21 mouse cellular contexts compared by ENCODE assay signal in the genomic region with DNA sequence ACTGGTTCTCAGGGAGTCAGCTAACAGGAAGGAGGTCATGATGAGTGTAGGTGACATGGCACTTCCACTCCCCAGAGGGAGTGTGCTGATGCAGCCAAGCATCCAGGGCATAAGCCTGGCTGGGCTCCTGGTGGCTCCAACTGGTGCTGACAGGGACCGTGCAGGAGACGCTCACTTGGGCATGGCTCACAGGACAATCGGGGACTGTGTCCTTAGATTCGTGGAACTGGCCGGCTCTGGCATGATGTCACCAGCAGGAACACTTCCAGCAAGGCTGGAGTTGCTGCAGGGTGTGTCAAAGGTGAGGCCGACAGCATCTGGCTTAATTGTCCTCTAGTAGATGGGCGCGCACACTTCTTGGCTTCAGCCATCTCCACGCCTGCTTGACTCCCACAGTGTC. TPM values are rescaled to one million over a fixed set of nuclear protein-coding genes. Genes with fewer than 3 reads are reported as not detected.
DNase-seq lines count a peak whose midpoint lies in the region; ATAC-seq lines count a peak whose summit lies in the region.
"Had no signal": no experiment of that assay in that cellular context is flagged by ENCODE, and none has a peak within 500 bp of the region (broad histone marks: within the 10 kb centered on the region; RNA-seq: fewer than 3 reads in every experiment).

No protein-coding gene starts in this region.

- H3K4me1 ChIP-seq in kidney, embryonic 15.5 days: no peaks in the 10 kb centered on the region
- no peaks in the 10 kb centered on the region for H3K4me1 ChIP-seq in kidney, embryonic 16.5 days (ENCODE audit: insufficient read depth, low read length)
- H3K4me1 ChIP-seq: embryonic facial prominence, embryonic 15.5 days; forebrain, embryonic 10.5 days; liver, embryonic 12.5 days had no signal

- no peaks in the 10 kb centered on the region for H3K27me3 ChIP-seq in kidney, embryonic 15.5 days
- H3K27me3 ChIP-seq in kidney, embryonic 16.5 days (ENCODE audit: insufficient read depth, low read length): no peaks in the 10 kb centered on the region
- H3K27me3 ChIP-seq: embryonic facial prominence, embryonic 15.5 days; liver, embryonic 12.5 days had no signal

- no peak overlapping the region for H3K9ac ChIP-seq in kidney, embryonic 15.5 days
- no peak overlapping the region for H3K9ac ChIP-seq in kidney, embryonic 16.5 days (replicated peaks; ENCODE audit: low read length)
- H3K9ac ChIP-seq: embryonic facial prominence, embryonic 15.5 days; liver, embryonic 12.5 days had no signal

- DNase-seq in adrenal gland, adult 2 months: peak; percentile 14
- no peak for DNase-seq in adrenal gland, postnatal 4 days (ENCODE audit: low spot score in 2 of 2)
- peak; percentile 7 for DNase-seq in MN1 (ENCODE audit: low spot score)
- DNase-seq in heart, postnatal 10 days: peak; percentile 65 to 74
- no peak for DNase-seq in urinary bladder, adult 18-20 months (ENCODE audit: low spot score in 2 of 2)
- DNase-seq in spleen, postnatal 10 days (ENCODE audit: low spot score in 2 of 2): no peak
- DNase-seq: cerebellum, adult 8-10 months; gastrocnemius, postnatal 10 days; kidney, adult 18-20 months; left cerebral cortex, postnatal 4 days; thymus, postnatal 36 days had no signal

- H3K27ac ChIP-seq in kidney, embryonic 15.5 days: no peak overlapping the region
- H3K27ac ChIP-seq in kidney, embryonic 16.5 days (ENCODE audit: low read length): no peak overlapping the region
- H3K27ac ChIP-seq: embryonic facial prominence, embryonic 15.5 days; forebrain, embryonic 10.5 days; liver, embryonic 12.5 days had no signal

- H3K9me3 ChIP-seq in kidney, embryonic 15.5 days (replicated peaks): no peaks in the 10 kb centered on the region
- H3K9me3 ChIP-seq in kidney, embryonic 16.5 days (ENCODE audit: low read length): no peaks in the 10 kb centered on the region
- H3K9me3 ChIP-seq: embryonic facial prominence, embryonic 15.5 days; forebrain, embryonic 10.5 days; G1E; liver, embryonic 12.5 days had no signal

- no peaks in the 10 kb centered on the region for H3K36me3 ChIP-seq in kidney, embryonic 15.5 days
- H3K36me3 ChIP-seq in kidney, embryonic 16.5 days (ENCODE audit: insufficient read depth, low read length): no peaks in the 10 kb centered on the region
- H3K36me3 ChIP-seq: embryonic facial prominence, embryonic 15.5 days; forebrain, embryonic 10.5 days; G1E; liver, embryonic 12.5 days had no signal

- H3K4me3 ChIP-seq in kidney, embryonic 15.5 days (replicated peaks): no peak overlapping the region
- no peak overlapping the region for H3K4me3 ChIP-seq in kidney, embryonic 16.5 days (ENCODE audit: low read length)
- H3K4me3 ChIP-seq: embryonic facial prominence, embryonic 15.5 days; forebrain, embryonic 10.5 days; liver, embryonic 12.5 days had no signal

- intact Hi-C loops in heart, postnatal 10 days (cut with DNase I): loop anchor here (5.0 kb wide), 1 partner anchor 73 kb away; no protein-coding TSS in a partner anchor

- ATAC-seq in kidney, embryonic 15.5 days (replicated peaks; ENCODE audit: low FRiP score): peak; percentile 36; the same call in 1 of the 2 replicates
- ATAC-seq in kidney, embryonic 16.5 days (ENCODE audit: low FRiP score, low TSS enrichment): no peak
- ATAC-seq: CD4-positive, CD25-positive, alpha-beta regulatory T cell, adult 4 months; liver, embryonic 12.5 days had no signal

- WGBS in kidney, embryonic 15.5 days: 81% methylated on average over 9 of the region's 9 CpGs
- WGBS in kidney, embryonic 16.5 days: 76% methylated on average over 9 of the region's 9 CpGs

- H3K4me2 ChIP-seq in kidney, embryonic 15.5 days: no peak overlapping the region
- H3K4me2 ChIP-seq in kidney, embryonic 16.5 days (replicated peaks; ENCODE audit: low read depth, low read length): no peak overlapping the region
- H3K4me2 ChIP-seq: embryonic facial prominence, embryonic 15.5 days; liver, embryonic 12.5 days had no signal

RNA-seq across cellular contexts. Expression of a gene that starts 34.7 kb away (rescaled TPM):
- under 1 TPM in 1 of 2 experiments, not detected in 1; 0.14 TPM for total RNA-seq in adrenal gland, adult 2 months (2021)
- polyA plus RNA-seq in adrenal gland, adult 2 months (2012; rRNA removed): 0.04 and 0.06 TPM in 2 replicates
- total RNA-seq in adrenal gland, postnatal 4 days (2021): 1 to 10 TPM in 1 of 2 experiments, under 1 TPM in 1; 0.23 to 5.2 TPM
- 22.0 and 23.0 TPM in 2 replicates for polyA plus RNA-seq in kidney, embryonic 15.5 days (2015; fragmentation: Nextera tagmentation; extraction: Ambion mirVana)
- 38.7 and 40.7 TPM in 2 replicates for polyA plus RNA-seq in kidney, embryonic 16.5 days (2015; fragmentation: Nextera tagmentation; extraction: Ambion mirVana)
- total RNA-seq in heart, postnatal 10 days (2021): not detected
- total RNA-seq: adrenal gland, adult 18-20 months; gastrocnemius, postnatal 10 days; left cerebral cortex, postnatal 4 days; megakaryocyte-erythroid progenitor cell, adult 5-6 weeks; midbrain, postnatal 0 days had no signal
- polyA plus RNA-seq: CD4-positive, CD25-positive, alpha-beta regulatory T cell, adult 4 months; G1E; liver, embryonic 12.5 days had no signal

Comparison
In these comparisons a context has a peak if more than half of its experiments do, and no peak if none do; other contexts are left out.
1. DNase-seq: peak in adrenal gland, adult 2 months (single experiment), MN1 (single experiment) and heart, postnatal 10 days (2 of 2); none in adrenal gland, postnatal 4 days (0 of 2), urinary bladder, adult 18-20 months (0 of 2) and spleen, postnatal 10 days (0 of 2).